Mouse (Mus musculus): ENCODE measurements around the gene Rps6kl1.

- TF ChIP-seq POLR2A (IDR thresholded peaks at IDR 0.05; ENCODE audit: low read depth, low read length) (no peak), CTCF (conservative IDR thresholded peaks at IDR 0.05; ENCODE audit: insufficient read depth, insufficient read length, low read depth, low read length) (no peak)
Observed at GRCm38 (mm10) chr12:85196191-85196590, 45.1 kb upstream of the Rps6kl1 start.

Data from kidney, adult 2 months (tissue).